Comparison of ENCODE assay signal across 9 mouse cellular contexts in the genomic region with DNA sequence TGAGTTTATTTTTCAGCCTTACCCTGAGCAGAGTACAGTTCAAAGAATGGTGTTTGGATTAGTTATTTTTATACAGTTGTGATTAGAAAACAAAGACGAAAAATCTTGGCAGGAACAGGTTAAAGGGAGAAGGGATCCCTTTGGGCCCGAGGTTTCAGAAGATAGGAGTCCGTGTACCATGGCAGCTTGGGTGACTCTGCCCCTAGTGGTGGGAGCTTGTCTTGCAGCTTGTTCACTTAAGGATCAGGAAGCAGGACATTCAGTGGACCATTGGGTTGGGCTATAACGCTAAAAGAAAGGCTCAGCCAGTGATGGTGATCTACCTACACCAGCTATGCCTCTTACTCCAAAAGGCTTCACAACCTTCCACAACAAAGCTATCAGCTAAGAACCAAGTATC. TPM values are rescaled to one million over a fixed set of nuclear protein-coding genes. Genes with fewer than 3 reads are reported as not detected.
DNase-seq lines count a peak whose midpoint lies in the region; ATAC-seq and TF ChIP-seq lines count a peak whose summit lies in the region.
"Had no signal": no experiment of that assay in that cellular context is flagged by ENCODE, and none has a peak within 500 bp of the region (broad histone marks: within the 10 kb centered on the region; RNA-seq: fewer than 3 reads in every experiment).

No protein-coding gene starts in this region.

- TF ChIP-seq POLR2A in thymus, adult 2 months (IDR thresholded peaks at IDR 0.05; ENCODE audit: control insufficient read depth, extremely low read depth, insufficient read depth, low read length, poor library complexity): no peak

- no peak overlapping the region for H3K27ac ChIP-seq in thymus, adult 2 months (ENCODE audit: control insufficient read depth, insufficient read depth, low read length)
- no peak overlapping the region for H3K27ac ChIP-seq in forebrain, postnatal 0 days (ENCODE audit: low read depth, low read length)
- H3K27ac ChIP-seq in liver, embryonic 11.5 days (ENCODE audit: low read depth, low read length): no peak overlapping the region
- H3K27ac ChIP-seq: neural tube, embryonic 13.5 days had no signal

- H3K4me1 ChIP-seq in thymus, adult 2 months (replicated peaks; ENCODE audit: control insufficient read depth, insufficient read depth, low read length): no peaks in the 10 kb centered on the region
- 0 out of 2 replicates have a peak, but pooled peaks cover 5% of the 10 kb centered on the region for H3K4me1 ChIP-seq in forebrain, postnatal 0 days (ENCODE audit: insufficient read depth)
- no peaks in the 10 kb centered on the region for H3K4me1 ChIP-seq in liver, embryonic 11.5 days (replicated peaks; ENCODE audit: control insufficient read depth, insufficient read depth, low read length)

- peak; percentile 26 for DNase-seq in thymus, postnatal 0 days (ENCODE audit: low spot score)
- no peak for DNase-seq in thymus, adult 2 months
- DNase-seq in cerebellum, adult 11 months: peak; percentile 61
- DNase-seq in forebrain, postnatal 0 days: peak; percentile 80
- DNase-seq in kidney, postnatal 10 days: peak; percentile 85
- peak; percentile 56 for DNase-seq in liver, embryonic 11.5 days (ENCODE audit: low spot score)
- peak; percentile 63 for DNase-seq in right cerebral cortex, adult 18-20 months

- H3K9ac ChIP-seq in forebrain, postnatal 0 days: no peak overlapping the region
- H3K9ac ChIP-seq in liver, embryonic 11.5 days (ENCODE audit: low read depth, low read length): no peak overlapping the region
- H3K9ac ChIP-seq: neural tube, embryonic 13.5 days had no signal

- no peaks in the 10 kb centered on the region for H3K9me3 ChIP-seq in forebrain, postnatal 0 days (ENCODE audit: low read length)
- H3K9me3 ChIP-seq in liver, embryonic 11.5 days (ENCODE audit: control insufficient read depth, low read length): no peaks in the 10 kb centered on the region
- H3K9me3 ChIP-seq: neural tube, embryonic 13.5 days had no signal

- no peak for TF ChIP-seq CTCF in thymus, adult 2 months (IDR thresholded peaks at IDR 0.05; ENCODE audit: borderline replicate concordance, control insufficient read depth, extremely low read depth, insufficient read depth, low read length, poor library complexity)
- peak; percentile 92 for TF ChIP-seq CTCF in forebrain, postnatal 0 days (IDR thresholded peaks at IDR 0.05; ENCODE audit: low read depth)

- ATAC-seq in forebrain, postnatal 0 days: no peak
- ATAC-seq in liver, embryonic 11.5 days (replicated peaks; ENCODE audit: low FRiP score): peak; percentile 45; the same call in 1 of the 2 replicates
- ATAC-seq in monocyte, adult 5-6 weeks (replicated peaks; ENCODE audit: insufficient number of reproducible peaks, low FRiP score, low TSS enrichment, poor library complexity, severe bottlenecking): no peak

- H3K36me3 ChIP-seq in thymus, adult 2 months (ENCODE audit: control insufficient read depth, insufficient read depth, low read length): no peaks in the 10 kb centered on the region
- no peaks in the 10 kb centered on the region for H3K36me3 ChIP-seq in forebrain, postnatal 0 days (ENCODE audit: insufficient read depth)
- H3K36me3 ChIP-seq in liver, embryonic 11.5 days (ENCODE audit: control insufficient read depth, insufficient read depth, low read length): no peaks in the 10 kb centered on the region
- H3K36me3 ChIP-seq: neural tube, embryonic 13.5 days had no signal

- no peak overlapping the region for H3K4me2 ChIP-seq in forebrain, postnatal 0 days (ENCODE audit: low read depth)
- H3K4me2 ChIP-seq in liver, embryonic 11.5 days: no peak overlapping the region
- H3K4me2 ChIP-seq: neural tube, embryonic 13.5 days had no signal

- no peak overlapping the region for H3K4me3 ChIP-seq in thymus, adult 2 months (ENCODE audit: control insufficient read depth, insufficient read depth, low read length)
- H3K4me3 ChIP-seq in forebrain, postnatal 0 days (ENCODE audit: low read depth, low read length): no peak overlapping the region
- H3K4me3 ChIP-seq in liver, embryonic 11.5 days (ENCODE audit: low read depth, low read length): no peak overlapping the region
- H3K4me3 ChIP-seq: neural tube, embryonic 13.5 days had no signal

- no peaks in the 10 kb centered on the region for H3K27me3 ChIP-seq in thymus, adult 2 months (ENCODE audit: control insufficient read depth, insufficient read depth, low read length)
- H3K27me3 ChIP-seq in forebrain, postnatal 0 days (ENCODE audit: insufficient read depth, low read length): no peaks in the 10 kb centered on the region
- no peaks in the 10 kb centered on the region for H3K27me3 ChIP-seq in liver, embryonic 11.5 days (replicated peaks; ENCODE audit: control insufficient read depth, insufficient read depth, low read length)
- H3K27me3 ChIP-seq: neural tube, embryonic 13.5 days had no signal

- 31% methylated on average over 4 of the region's 4 CpGs for WGBS in thymus, adult 2 months
- WGBS in forebrain, postnatal 0 days: 6% methylated on average over 4 of the region's 4 CpGs
- WGBS in liver, embryonic 11.5 days: 11% methylated on average over 4 of the region's 4 CpGs

RNA-seq across cellular contexts. Expression of a gene that starts 8.8 kb away (rescaled TPM):
- 3.0 TPM in 2 replicates for polyA plus RNA-seq in thymus, postnatal 0 days (2015; fragmentation: Nextera tagmentation; extraction: Ambion mirVana)
- 5.0 and 12.5 TPM in 2 replicates for polyA plus RNA-seq in thymus, adult 2 months (2012; rRNA removed)
- 119 and 127 TPM in 2 replicates for total RNA-seq in forebrain, postnatal 0 days (2014; rRNA removed)
- polyA plus RNA-seq in forebrain, postnatal 0 days (2015; fragmentation: Nextera tagmentation; extraction: Ambion mirVana): 154 TPM in 2 replicates
- 2.5 and 2.9 TPM in 2 replicates for polyA plus RNA-seq in liver, embryonic 11.5 days (2014; fragmentation: Nextera tagmentation; extraction: Ambion mirVana)
- total RNA-seq in monocyte, adult 5-6 weeks (2017): not detected in 3 replicates

Comparison
In these comparisons a context has a peak if more than half of its experiments do, and no peak if none do; other contexts are left out.
1. RNA of a gene that starts 8.8 kb away (polyA plus RNA-seq): 154 TPM in forebrain, postnatal 0 days; 5.0 to 12.5 TPM in thymus, adult 2 months, 3.0 TPM in thymus, postnatal 0 days and 2.5 to 2.9 TPM in liver, embryonic 11.5 days; every median in the first group is over 10 times any median in the second.